Mouse (Mus musculus): ENCODE measurements around the gene Fbn1. TPM values are rescaled to one million over a fixed set of nuclear protein-coding genes. Genes with fewer than 3 reads are reported as not detected.

The Fbn1 gene
- polyA plus RNA-seq (2014; fragmentation: Illumina TruSeq; extraction: RNeasy Lipid Tissue Mini Kit (QIAGEN cat#74804)), result 44.9 TPM

DNA sequence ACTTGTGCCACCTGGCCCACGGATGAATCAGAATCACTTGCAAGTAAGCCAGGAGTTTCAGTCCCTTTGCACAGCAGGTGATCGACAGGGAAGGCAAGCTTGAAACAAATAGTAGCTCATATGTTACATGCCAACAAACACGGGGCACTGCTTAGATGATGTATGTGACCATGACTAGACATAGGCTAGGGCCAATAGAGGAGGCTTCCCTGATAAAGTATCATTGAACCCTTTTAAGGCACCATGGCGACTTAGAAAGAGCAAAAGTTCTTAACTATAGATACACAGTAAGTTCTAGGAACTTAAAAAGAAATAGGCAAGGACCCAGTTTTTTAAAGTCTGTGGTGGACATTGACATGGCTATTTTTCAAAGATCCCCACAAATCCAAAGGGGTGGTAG is at the start of gene Fbn1:
Fbn1 (minus strand) TSS at position 101 of the 400 bp plus-strand sequence.

DNA sequence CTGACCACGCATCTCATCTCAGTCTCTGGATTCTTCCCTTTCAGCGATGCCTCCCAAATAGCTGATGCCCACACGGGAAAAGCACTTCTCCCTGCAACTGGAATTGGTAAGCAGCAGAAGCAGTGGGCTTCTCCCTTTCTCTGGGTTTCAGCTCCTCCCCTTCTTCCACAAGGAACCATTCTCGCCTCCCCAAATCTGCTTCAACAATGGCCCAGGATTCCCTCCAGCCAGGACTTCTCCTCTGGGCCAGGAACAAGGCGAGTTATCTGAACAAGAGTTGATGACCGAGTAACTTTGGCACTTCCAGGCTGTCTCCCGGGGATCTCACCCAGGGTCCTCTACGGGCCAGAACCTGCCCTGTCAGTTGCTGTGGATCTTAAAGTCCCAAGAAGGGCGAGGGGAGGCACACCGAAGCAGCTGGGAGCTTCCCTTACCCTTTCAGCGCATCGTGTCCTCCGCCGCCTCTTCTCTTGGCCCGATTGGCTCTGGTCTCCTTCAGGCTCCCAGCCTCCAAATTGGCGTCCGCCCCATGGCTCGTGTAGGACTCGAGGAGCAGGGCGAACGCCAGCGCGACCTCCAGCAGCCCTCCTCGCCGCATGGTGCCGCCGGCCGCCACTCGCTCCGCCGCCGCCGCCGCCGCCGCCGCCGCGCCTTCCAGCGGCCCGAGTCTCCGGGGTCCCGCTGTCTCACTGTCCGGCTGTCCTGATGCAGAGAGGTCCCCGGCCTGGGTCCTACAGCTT is 2.6 kb downstream of the Fbn1 start, which contains the start of gene Gm9913:
Gm9913 (plus strand) TSS at position 84 of the 740 bp plus-strand sequence.

Other genes with a start within 250 kb of the Fbn1 start
- gene Gm9913, start 2.9 kb downstream of the Fbn1 start, polyA plus RNA-seq (2014; fragmentation: Illumina TruSeq; extraction: RNeasy Lipid Tissue Mini Kit (QIAGEN cat#74804)), result not detected
- gene Cep152, start 117.1 kb upstream of the Fbn1 start, polyA plus RNA-seq (2014; fragmentation: Illumina TruSeq; extraction: RNeasy Lipid Tissue Mini Kit (QIAGEN cat#74804)), result 1.5 TPM
- gene Eid1, start 165.1 kb upstream of the Fbn1 start, polyA plus RNA-seq (2014; fragmentation: Illumina TruSeq; extraction: RNeasy Lipid Tissue Mini Kit (QIAGEN cat#74804)), result 626 TPM
- gene Shc4, start 216.2 kb upstream of the Fbn1 start, polyA plus RNA-seq (2014; fragmentation: Illumina TruSeq; extraction: RNeasy Lipid Tissue Mini Kit (QIAGEN cat#74804)), result 2.1 TPM

Measured in ovary, adult 10 weeks (tissue).